Mouse (Mus musculus) midbrain, embryonic 14.5 days (tissue): ENCODE measurements at regions not wholly inside any gene's neighbourhood (a gene's known extent, or its start where the extent isn't known, plus 50 kb on each side); places are given as distances from the start of the nearest gene placed in this dataset.

Experiments used
- ATAC-seq: fragments of 200-750 bp; cut with Nextera tagmentation; 2 replicates; pipeline ENCODE4 v1.8.0; 2017; ENCODE audit warnings: moderate number of reproducible peaks, moderate library complexity; ENCODE audit not compliant: low FRiP score, low TSS enrichment
- DNase-seq: peaks from one replicate; pipeline ENCODE4 v3.0.0-alpha.2; 2015
- H3K27ac ChIP-seq: fragments of 300-500 bp; sonication (generic); replicated peaks from 2 replicates; pipeline ENCODE4 v1.5.1; 2014; ENCODE audit warnings: mild to moderate bottlenecking, low read depth, low read length, moderate library complexity
- H3K27me3 ChIP-seq: fragments of 300-500 bp; sonication (generic); 2 replicates; pipeline ENCODE4 v1.6.1; 2014; ENCODE audit warnings: low read length, control low read depth, mixed read lengths; ENCODE audit not compliant: control insufficient read depth, insufficient read depth
- H3K36me3 ChIP-seq: fragments of 300-500 bp; sonication (generic); 2 replicates; pipeline ENCODE4 v1.6.1; 2014; ENCODE audit warnings: low read length, control low read depth; ENCODE audit not compliant: control insufficient read depth, insufficient read depth
- H3K4me1 ChIP-seq: fragments of 300-500 bp; sonication (generic); 2 replicates; pipeline ENCODE4 v1.6.1; 2014; ENCODE audit warnings: mild to moderate bottlenecking, antibody characterized with exemption, low read length, control low read depth; ENCODE audit not compliant: control insufficient read depth, insufficient read depth
- H3K4me2 ChIP-seq: fragments of 300-500 bp; sonication (generic); 2 replicates; pipeline ENCODE4 v1.6.1; 2014; ENCODE audit warnings: mild to moderate bottlenecking, low read length, moderate library complexity
- H3K4me3 ChIP-seq: fragments of 300-500 bp; sonication (generic); replicated peaks from 2 replicates; pipeline ENCODE4 v1.5.1; 2014; ENCODE audit warnings: low read depth, low read length
- H3K9ac ChIP-seq: fragments of 300-500 bp; sonication (generic); replicated peaks from 2 replicates; pipeline ENCODE4 v1.6.1; 2014; ENCODE audit warnings: mild to moderate bottlenecking, low read length, moderate library complexity
- H3K9me3 ChIP-seq: fragments of 300-500 bp; sonication (generic); 2 replicates; pipeline ENCODE4 v1.6.1; 2016; ENCODE audit warnings: low read length, control low read depth, mixed read lengths; ENCODE audit not compliant: control insufficient read depth
- WGBS: fragments of 180-500 bp; shearing (Covaris S2); extraction: QIAGEN DNeasy Blood & Tissue Kit; methylation state at CpG from one replicate; pipeline ENCODE4 v1.1.7; 2014; 5-methylcytosine and 5-hydroxymethylcytosine counted together

GRCm38 (mm10) chr19:14724637-14725036 is 126.8 kb upstream of the Tle4 start:
- no peaks in the 10 kb centered on the region for H3K36me3 ChIP-seq
- H3K9ac ChIP-seq: no peak overlapping the region
- no peaks in the 10 kb centered on the region for H3K27me3 ChIP-seq
- H3K4me1 ChIP-seq: no peaks in the 10 kb centered on the region
- WGBS: 84% methylated on average over 4 of the region's 4 CpGs
- no peak for ATAC-seq
- H3K4me3 ChIP-seq: no peak overlapping the region
- no peak for DNase-seq
- H3K9me3 ChIP-seq: no peaks in the 10 kb centered on the region
- no peak overlapping the region for H3K27ac ChIP-seq
- H3K4me2 ChIP-seq: no peak overlapping the region

DNA sequence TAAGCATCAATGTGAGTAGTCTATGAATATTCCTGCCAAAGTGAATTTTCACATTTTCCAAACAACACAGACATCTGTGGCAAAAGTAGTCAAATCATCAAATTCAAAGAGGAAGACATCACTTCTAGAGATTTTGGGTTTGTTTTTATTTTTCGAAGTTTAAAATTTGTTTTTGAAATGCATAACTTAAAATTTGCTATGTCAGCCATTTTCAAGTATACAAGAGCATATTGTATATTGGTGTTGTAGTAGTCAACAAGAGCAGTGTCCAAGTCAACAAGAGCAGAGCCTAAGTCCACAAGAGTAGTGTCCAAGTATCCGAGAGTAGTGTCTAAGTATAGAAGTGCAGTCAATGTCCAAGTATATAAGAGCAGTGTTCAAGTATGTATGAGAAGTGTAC is 107.9 kb upstream of the Tle4 start:
- Histone ChIP-seq H3K27ac (no peak overlapping the region), H3K27me3 (no peaks in the 10 kb centered on the region), H3K36me3 (no peaks in the 10 kb centered on the region), H3K4me3 (no peak overlapping the region), H3K4me1 (no peaks in the 10 kb centered on the region), H3K9me3 (no peaks in the 10 kb centered on the region), H3K9ac (no peak overlapping the region), H3K4me2 (no peak overlapping the region)
- ATAC-seq (no peak), DNase-seq (no peak)
- 97% methylated on average over 2 of the region's 2 CpGs for WGBS

DNA sequence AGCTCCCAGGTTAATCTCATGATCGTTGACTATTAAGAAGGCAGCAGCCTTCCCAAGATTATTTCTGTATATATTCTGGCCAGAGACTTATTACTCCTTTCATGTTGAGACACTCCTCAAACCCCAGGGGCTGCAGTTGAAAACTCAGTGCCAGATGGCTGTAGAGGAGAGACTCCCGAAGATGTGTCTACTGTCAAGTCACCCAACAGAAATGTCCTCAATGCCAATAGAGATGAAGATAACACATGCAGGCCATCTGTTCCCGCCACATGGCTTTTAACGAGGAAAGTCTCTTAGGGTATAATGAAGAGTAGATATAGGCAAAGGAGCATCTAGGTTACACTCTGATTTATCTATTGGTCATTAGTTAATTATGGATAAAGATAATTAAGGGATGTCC is 103.3 kb upstream of the Tle4 start:
- Histone ChIP-seq H3K27me3 (no peaks in the 10 kb centered on the region), H3K4me2 (no peak overlapping the region), H3K4me1 (no peaks in the 10 kb centered on the region), H3K27ac (no peak overlapping the region), H3K9ac (no peak overlapping the region), H3K9me3 (no peaks in the 10 kb centered on the region), H3K36me3 (no peaks in the 10 kb centered on the region), H3K4me3 (no peak overlapping the region)
- WGBS: 76% methylated on average over 4 of the region's 4 CpGs
- no peak for DNase-seq
- no peak for ATAC-seq

DNA sequence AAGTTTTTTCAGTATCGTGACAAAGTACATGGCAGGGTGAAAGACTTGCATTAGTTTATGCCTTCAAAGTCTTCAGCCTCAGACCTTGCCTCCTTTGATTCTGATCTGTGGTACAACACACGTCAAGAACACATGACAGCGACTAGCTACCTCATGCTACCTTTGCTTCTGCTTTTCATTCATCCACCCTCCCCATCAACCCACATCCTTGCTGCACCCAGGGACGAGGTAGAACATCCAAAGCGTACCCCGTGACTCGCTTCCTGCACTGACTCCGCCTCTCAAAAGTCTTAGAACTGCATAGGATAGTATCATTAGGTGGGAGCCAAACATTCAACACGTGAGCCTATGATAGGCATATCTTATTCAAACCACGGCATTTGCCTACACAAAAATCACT is 97.5 kb upstream of the Tle4 start:
- no peak overlapping the region for H3K9ac ChIP-seq
- no peaks in the 10 kb centered on the region for H3K4me1 ChIP-seq
- H3K36me3 ChIP-seq: no peaks in the 10 kb centered on the region
- no peak overlapping the region for H3K27ac ChIP-seq
- H3K27me3 ChIP-seq: no peaks in the 10 kb centered on the region
- 94% methylated on average over 10 of the region's 10 CpGs for WGBS
- ATAC-seq: no peak
- H3K4me3 ChIP-seq: no peak overlapping the region
- no peak overlapping the region for H3K4me2 ChIP-seq
- no peak for DNase-seq
- no peaks in the 10 kb centered on the region for H3K9me3 ChIP-seq

GRCm38 (mm10) chr19:14692183-14692582 is 94.3 kb upstream of the Tle4 start:
- H3K9me3 ChIP-seq: peaks cover 6% of the 10 kb centered on the region
- DNase-seq (no peak), ATAC-seq (no peak)
- H3K4me3 ChIP-seq: no peak overlapping the region
- no peaks in the 10 kb centered on the region for H3K36me3 ChIP-seq
- no peak overlapping the region for H3K4me2 ChIP-seq
- H3K9ac ChIP-seq: no peak overlapping the region
- H3K27me3 ChIP-seq: no peaks in the 10 kb centered on the region
- no peaks in the 10 kb centered on the region for H3K4me1 ChIP-seq
- no peak overlapping the region for H3K27ac ChIP-seq

GRCm38 (mm10) chr19:14685628-14686027 is 87.8 kb upstream of the Tle4 start:
- peaks cover 6% of the 10 kb centered on the region for H3K9me3 ChIP-seq
- no peak overlapping the region for H3K27ac ChIP-seq
- no peak overlapping the region for H3K9ac ChIP-seq
- H3K4me1 ChIP-seq: no peaks in the 10 kb centered on the region
- no peaks in the 10 kb centered on the region for H3K27me3 ChIP-seq
- H3K4me3 ChIP-seq: no peak overlapping the region
- WGBS: 91% methylated on average over 1 of the region's 1 CpGs
- no peaks in the 10 kb centered on the region for H3K36me3 ChIP-seq
- H3K4me2 ChIP-seq: no peak overlapping the region
- DNase-seq: no peak
- ATAC-seq: no peak

DNA sequence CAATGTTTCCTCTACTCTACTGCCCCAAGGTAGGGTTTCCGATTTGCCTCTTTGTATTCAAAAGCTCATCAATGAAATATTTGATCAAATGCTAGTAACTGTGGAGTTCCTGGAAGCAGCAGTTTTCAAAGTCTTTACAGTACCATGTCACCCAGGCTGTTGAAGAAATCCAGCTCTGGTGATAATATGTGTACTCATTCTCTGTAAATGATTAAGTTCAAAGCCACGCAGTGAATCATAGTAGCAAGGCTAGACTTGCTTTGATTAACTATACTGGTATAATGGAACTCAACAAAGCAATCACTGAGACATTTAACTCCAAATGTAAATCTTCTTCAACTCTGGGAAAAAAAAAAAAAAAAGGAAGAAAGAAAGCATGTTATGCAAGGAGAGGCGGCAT is 86.8 kb upstream of the Tle4 start:
- H3K36me3 ChIP-seq: no peaks in the 10 kb centered on the region
- no peak overlapping the region for H3K4me2 ChIP-seq
- no peaks in the 10 kb centered on the region for H3K27me3 ChIP-seq
- H3K9me3 ChIP-seq: peaks cover 5% of the 10 kb centered on the region
- DNase-seq (no peak), ATAC-seq (no peak)
- WGBS: 87% methylated on average over 3 of the region's 3 CpGs
- no peaks in the 10 kb centered on the region for H3K4me1 ChIP-seq
- H3K9ac ChIP-seq: no peak overlapping the region
- no peak overlapping the region for H3K27ac ChIP-seq
- no peak overlapping the region for H3K4me3 ChIP-seq

- 92% methylated on average over 11 of the region's 11 CpGs for WGBS
- Histone ChIP-seq H3K27me3 (no peaks in the 10 kb centered on the region), H3K27ac (no peak overlapping the region), H3K9ac (no peak overlapping the region), H3K9me3 (no peaks in the 10 kb centered on the region), H3K4me2 (no peak overlapping the region), H3K4me1 (no peaks in the 10 kb centered on the region), H3K36me3 (no peaks in the 10 kb centered on the region), H3K4me3 (no peak overlapping the region)
- ATAC-seq (no peak), DNase-seq (no peak)
These were observed 83.5 kb upstream of the Tle4 start for GRCm38 (mm10) chr19:14681306-14681705.

- Histone ChIP-seq H3K4me3 (no peak overlapping the region), H3K9me3 (no peaks in the 10 kb centered on the region), H3K27ac (no peak overlapping the region), H3K27me3 (no peaks in the 10 kb centered on the region), H3K4me1 (no peaks in the 10 kb centered on the region), H3K36me3 (no peaks in the 10 kb centered on the region), H3K4me2 (no peak overlapping the region), H3K9ac (no peak overlapping the region)
- no peak for ATAC-seq
- no peak for DNase-seq
- 90% methylated on average over 2 of the region's 2 CpGs for WGBS
These were observed 81.9 kb upstream of the Tle4 start for GRCm38 (mm10) chr19:14679776-14680175.
